Mouse (Mus musculus): ENCODE measurements at regions not wholly inside any gene's neighbourhood (a gene's known extent, or its start where the extent isn't known, plus 50 kb on each side); places are given as distances from the start of the nearest gene placed in this dataset.
A peak's percentile ranks its signal among the peaks of the same experiment; 100 is the strongest.

DNA sequence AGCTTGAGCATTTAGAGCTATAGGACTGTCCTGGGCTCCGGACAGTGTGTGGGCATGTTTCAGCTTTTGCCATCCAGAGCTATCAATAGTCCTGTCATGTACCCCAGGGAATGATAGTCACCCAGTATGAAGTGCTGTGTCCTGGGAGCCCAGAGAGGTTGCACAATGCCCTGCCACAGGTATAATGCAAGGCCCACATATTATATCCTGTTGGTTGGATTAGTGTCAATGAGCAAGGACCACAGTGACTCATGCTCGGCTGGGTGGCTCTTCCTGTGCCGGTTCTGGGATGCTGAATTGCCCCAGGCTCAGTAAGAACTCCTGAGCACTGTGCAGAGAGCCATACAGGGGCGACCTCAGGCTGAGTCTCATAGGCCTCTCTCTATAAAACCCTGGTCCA is 54.5 kb upstream of the Ccnd1 start:
- no peak for DNase-seq (ENCODE audit: low spot score in 2 of 2)

DNA sequence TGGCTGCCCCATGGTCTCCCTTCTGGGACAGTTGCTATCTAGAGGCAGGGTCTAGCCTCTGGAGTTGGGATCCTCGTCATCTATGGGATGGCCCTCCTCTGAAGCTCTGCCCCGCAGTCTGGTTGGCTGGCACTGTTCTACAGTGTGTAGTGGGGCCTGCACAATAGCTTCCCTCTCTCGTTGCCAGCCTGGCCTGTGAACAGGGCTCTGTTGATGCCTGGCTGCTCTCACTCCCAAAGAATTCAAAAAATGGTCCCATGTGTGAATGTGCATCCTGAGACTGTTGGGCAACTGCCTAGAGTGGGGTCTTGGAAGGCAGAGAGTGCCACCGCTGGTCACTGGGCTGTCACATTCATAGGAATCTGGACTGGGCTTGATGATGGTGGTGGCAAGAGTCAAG is 53.8 kb upstream of the Ccnd1 start:
- DNase-seq (ENCODE audit: low spot score in 2 of 2): peak; percentile 39 to 52

DNA sequence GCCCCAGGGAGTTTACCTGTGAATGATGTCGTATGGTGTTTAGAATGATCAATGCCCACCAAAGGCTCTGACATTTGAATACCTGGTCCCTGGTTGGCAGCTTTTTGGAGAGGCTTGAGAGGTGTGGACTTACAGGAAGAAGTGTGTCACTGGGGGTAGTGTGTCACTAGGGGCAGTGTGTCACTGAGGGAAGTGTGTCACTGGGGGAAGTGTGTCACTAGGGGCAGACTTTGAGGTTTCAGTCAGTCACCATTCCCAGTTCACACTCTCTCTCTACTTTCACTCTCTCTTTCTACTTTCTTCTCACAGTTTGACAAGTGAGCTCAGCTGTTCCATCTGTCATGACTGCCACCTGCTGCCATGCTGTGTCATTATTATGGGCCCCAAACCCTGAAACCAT is 52.0 kb upstream of the Ccnd1 start:
- DNase-seq (ENCODE audit: low spot score in 2 of 2): no peak

All from right cerebral cortex, postnatal 10 days (tissue).